ENCODE assay signal across 12 mouse cellular contexts in the genomic region with DNA sequence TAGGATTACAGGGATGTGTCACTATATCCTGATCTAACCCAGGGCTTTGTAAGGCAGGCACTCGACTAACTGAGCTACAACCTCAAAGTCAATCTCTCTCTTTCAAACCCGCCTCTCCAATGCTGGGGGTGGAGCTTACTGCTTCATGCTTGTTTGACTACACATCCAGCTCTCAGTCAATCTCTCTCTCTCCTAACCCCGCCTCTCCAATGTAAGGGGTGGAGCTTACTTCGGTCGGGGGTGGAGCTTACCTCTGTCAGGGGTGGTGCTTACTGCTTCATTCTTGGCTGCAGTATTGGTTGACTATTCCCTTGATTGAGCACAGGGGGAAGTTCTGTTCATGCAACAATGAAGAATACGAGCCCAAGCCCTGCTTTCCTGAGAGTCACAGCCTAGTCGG. TPM values are rescaled to one million over a fixed set of nuclear protein-coding genes. Genes with fewer than 3 reads are reported as not detected.
DNase-seq lines count a peak whose midpoint lies in the region; ATAC-seq and TF ChIP-seq lines count a peak whose summit lies in the region.
"Had no signal": no experiment of that assay in that cellular context is flagged by ENCODE, and none has a peak within 500 bp of the region (broad histone marks: within the 10 kb centered on the region; RNA-seq: fewer than 3 reads in every experiment).

No protein-coding gene starts in this region.

- no peak overlapping the region for H3K27ac ChIP-seq in hindbrain, postnatal 0 days
- H3K27ac ChIP-seq in hindbrain, embryonic 16.5 days (ENCODE audit: low read depth, low read length) = no peak overlapping the region
- no peak overlapping the region for H3K27ac ChIP-seq in cerebellum, adult 2 months (ENCODE audit: insufficient read depth, low read length)
- H3K27ac ChIP-seq: macrophage had no signal

- no peaks in the 10 kb centered on the region for H3K27me3 ChIP-seq in hindbrain, postnatal 0 days (ENCODE audit: insufficient read depth, low read length)
- H3K27me3 ChIP-seq in hindbrain, embryonic 16.5 days (replicated peaks; ENCODE audit: control insufficient read depth, insufficient read depth, low read length) = no peaks in the 10 kb centered on the region
- no peaks in the 10 kb centered on the region for H3K27me3 ChIP-seq in cerebellum, adult 2 months (ENCODE audit: control insufficient read depth, insufficient read depth, low read length)

- WGBS in hindbrain, postnatal 0 days = 48% methylated on average over 7 of the region's 7 CpGs
- 58% methylated on average over 7 of the region's 7 CpGs for WGBS in hindbrain, embryonic 16.5 days
- WGBS in cerebellum, adult 2 months = 56% methylated on average over 7 of the region's 7 CpGs

- H3K9ac ChIP-seq in hindbrain, postnatal 0 days (replicated peaks; ENCODE audit: low read length) = no peak overlapping the region
- no peak overlapping the region for H3K9ac ChIP-seq in hindbrain, embryonic 16.5 days (ENCODE audit: low read depth, low read length)

- intact Hi-C loops in left cerebral cortex, postnatal 10 days (cut with DNase I) = no loop called here

- no peak for TF ChIP-seq CTCF in hindbrain, postnatal 0 days (IDR thresholded peaks at IDR 0.05; ENCODE audit: low read depth)
- no peak for TF ChIP-seq CTCF in cerebellum, adult 2 months (IDR thresholded peaks at IDR 0.05; ENCODE audit: borderline replicate concordance, insufficient read depth, low read depth, low read length)

- no peaks in the 10 kb centered on the region for H3K4me1 ChIP-seq in hindbrain, postnatal 0 days (ENCODE audit: insufficient read depth, low read length)
- peaks cover 5% of the 10 kb centered on the region for H3K4me1 ChIP-seq in hindbrain, embryonic 16.5 days (ENCODE audit: control insufficient read depth, insufficient read depth, low read depth, low read length)
- H3K4me1 ChIP-seq in cerebellum, adult 2 months (ENCODE audit: control insufficient read depth, insufficient read depth, low read length) = no peaks in the 10 kb centered on the region

- no peak overlapping the region for H3K4me2 ChIP-seq in hindbrain, postnatal 0 days (ENCODE audit: low read depth, low read length)
- no peak overlapping the region for H3K4me2 ChIP-seq in hindbrain, embryonic 16.5 days (ENCODE audit: low read length)

- no peak for TF ChIP-seq POLR2A in cerebellum, adult 2 months (IDR thresholded peaks at IDR 0.05; ENCODE audit: borderline replicate concordance, insufficient read depth, low read length)

- H3K36me3 ChIP-seq in hindbrain, postnatal 0 days (ENCODE audit: insufficient read depth, low read length) = no peaks in the 10 kb centered on the region
- H3K36me3 ChIP-seq in hindbrain, embryonic 16.5 days (ENCODE audit: control insufficient read depth, insufficient read depth, low read length) = no peaks in the 10 kb centered on the region

- ATAC-seq in hindbrain, postnatal 0 days = 0 out of 2 replicates have a peak, but pooled peaks have one; percentile 43
- no peak for ATAC-seq in hindbrain, embryonic 16.5 days
- ATAC-seq in erythroblast, adult 5-6 weeks (replicated peaks; ENCODE audit: low FRiP score, poor library complexity, severe bottlenecking) = peak; percentile 76
- ATAC-seq: forebrain, embryonic 16.5 days had no signal

- no peak overlapping the region for H3K4me3 ChIP-seq in hindbrain, postnatal 0 days (ENCODE audit: low read length)
- no peak overlapping the region for H3K4me3 ChIP-seq in hindbrain, embryonic 16.5 days (ENCODE audit: low read length)
- no peak overlapping the region for H3K4me3 ChIP-seq in cerebellum, adult 2 months (replicated peaks; ENCODE audit: insufficient read depth, low read depth, low read length)

- no peak for DNase-seq in hindbrain, postnatal 0 days (ENCODE audit: low spot score)
- peak; percentile 94 for DNase-seq in ES-CJ7 (ENCODE audit: low read depth, low spot score)
- peak; percentile 59 for DNase-seq in lung, postnatal 10 days
- DNase-seq in left cerebral cortex, postnatal 10 days (ENCODE audit: extremely low spot score in 1 of 2, low spot score in 2 of 2) = no peak
- no peak for DNase-seq in frontal cortex, adult 2 months (ENCODE audit: extremely low spot score in 1 of 2, low spot score in 1 of 2)
- no peak for DNase-seq in cerebellum, adult 2 months
- DNase-seq: cerebellum, adult 9-10 months had no signal

- no peaks in the 10 kb centered on the region for H3K9me3 ChIP-seq in hindbrain, postnatal 0 days (ENCODE audit: low read length)
- H3K9me3 ChIP-seq in hindbrain, embryonic 16.5 days (ENCODE audit: control insufficient read depth, low read length) = no peaks in the 10 kb centered on the region

RNA-seq across cellular contexts. Expression of gene Mtmr3, which starts 10.8 kb away (rescaled TPM):
- total RNA-seq in hindbrain, postnatal 0 days (2014; rRNA removed) = 82.6 and 89.2 TPM in 2 replicates
- polyA plus RNA-seq in hindbrain, postnatal 0 days (2015; fragmentation: Nextera tagmentation; extraction: Ambion mirVana) = 23.7 and 25.8 TPM in 2 replicates
- polyA plus RNA-seq in hindbrain, embryonic 16.5 days (2015; fragmentation: Nextera tagmentation; extraction: Ambion mirVana) = 28.7 and 33.5 TPM in 2 replicates
- 203 and 214 TPM in 2 replicates for total RNA-seq in erythroblast, adult 5-6 weeks (2015; ENCODE audit: low replicate concordance)
- total RNA-seq in erythroblast, adult 5-6 weeks (2017; ENCODE audit: low replicate concordance) = 462 and 508 TPM in 2 replicates
- total RNA-seq in left cerebral cortex, postnatal 10 days (2021) = 10 to 100 TPM; 63.5 to 67.4 TPM
- polyA plus RNA-seq in frontal cortex, adult 2 months (2012; rRNA removed) = 38.8 and 45.1 TPM in 2 replicates
- polyA plus RNA-seq in cerebellum, adult 2 months (2012; rRNA removed) = 44.4 and 44.9 TPM in 2 replicates

RNA-seq across cellular contexts. Expression of gene Gm11032, which starts 14.5 kb away (rescaled TPM):
- not detected in 2 replicates for total RNA-seq in hindbrain, postnatal 0 days (2014; rRNA removed)
- polyA plus RNA-seq in hindbrain, postnatal 0 days (2015; fragmentation: Nextera tagmentation; extraction: Ambion mirVana) = not detected in 2 replicates
- polyA plus RNA-seq in hindbrain, embryonic 16.5 days (2015; fragmentation: Nextera tagmentation; extraction: Ambion mirVana) = not detected in 2 replicates
- total RNA-seq in erythroblast, adult 5-6 weeks (2015; ENCODE audit: low replicate concordance) = not detected in 2 replicates
- not detected in 2 replicates for total RNA-seq in erythroblast, adult 5-6 weeks (2017; ENCODE audit: low replicate concordance)
- not detected for total RNA-seq in left cerebral cortex, postnatal 10 days (2021)
- not detected in 2 replicates for polyA plus RNA-seq in frontal cortex, adult 2 months (2012; rRNA removed)
- not detected in 2 replicates for polyA plus RNA-seq in cerebellum, adult 2 months (2012; rRNA removed)
- polyA plus RNA-seq: forebrain, embryonic 16.5 days; large intestine, adult 2 months; macrophage had no signal

RNA-seq across cellular contexts. Expression of gene Ascc2, which starts 32.1 kb away (rescaled TPM):
- 15.0 and 15.5 TPM in 2 replicates for total RNA-seq in hindbrain, postnatal 0 days (2014; rRNA removed)
- polyA plus RNA-seq in hindbrain, postnatal 0 days (2015; fragmentation: Nextera tagmentation; extraction: Ambion mirVana) = 13.6 and 13.8 TPM in 2 replicates
- polyA plus RNA-seq in hindbrain, embryonic 16.5 days (2015; fragmentation: Nextera tagmentation; extraction: Ambion mirVana) = 18.4 and 20.6 TPM in 2 replicates
- total RNA-seq in erythroblast, adult 5-6 weeks (2015; ENCODE audit: low replicate concordance) = 5.6 and 13.4 TPM in 2 replicates
- total RNA-seq in erythroblast, adult 5-6 weeks (2017; ENCODE audit: low replicate concordance) = 14.4 and 17.8 TPM in 2 replicates
- 10 to 100 TPM; 20.3 to 21.2 TPM for total RNA-seq in left cerebral cortex, postnatal 10 days (2021)
- 21.4 and 22.5 TPM in 2 replicates for polyA plus RNA-seq in frontal cortex, adult 2 months (2012; rRNA removed)
- polyA plus RNA-seq in cerebellum, adult 2 months (2012; rRNA removed) = 14.8 and 16.7 TPM in 2 replicates

Comparison
In these comparisons a context has a peak if more than half of its experiments do, and no peak if none do; other contexts are left out.
1. DNase-seq: peak in ES-CJ7 (single experiment) and lung, postnatal 10 days (single experiment); none in hindbrain, postnatal 0 days (single experiment), left cerebral cortex, postnatal 10 days (0 of 2), frontal cortex, adult 2 months (0 of 2) and cerebellum, adult 2 months (0 of 2).